Mouse (Mus musculus): ENCODE measurements around the gene She. TPM values are rescaled to one million over a fixed set of nuclear protein-coding genes. Genes with fewer than 3 reads are reported as not detected.
"Not testable (repeated sequence)": the region's sequence is repeated elsewhere in the genome, so short reads cannot be mapped to it uniquely, and the experiment has no call there.

The She gene
- 2.5 and 2.6 TPM in 2 replicates for polyA plus RNA-seq (2016; fragmentation: Nextera tagmentation; extraction: Ambion mirVana)

DNA sequence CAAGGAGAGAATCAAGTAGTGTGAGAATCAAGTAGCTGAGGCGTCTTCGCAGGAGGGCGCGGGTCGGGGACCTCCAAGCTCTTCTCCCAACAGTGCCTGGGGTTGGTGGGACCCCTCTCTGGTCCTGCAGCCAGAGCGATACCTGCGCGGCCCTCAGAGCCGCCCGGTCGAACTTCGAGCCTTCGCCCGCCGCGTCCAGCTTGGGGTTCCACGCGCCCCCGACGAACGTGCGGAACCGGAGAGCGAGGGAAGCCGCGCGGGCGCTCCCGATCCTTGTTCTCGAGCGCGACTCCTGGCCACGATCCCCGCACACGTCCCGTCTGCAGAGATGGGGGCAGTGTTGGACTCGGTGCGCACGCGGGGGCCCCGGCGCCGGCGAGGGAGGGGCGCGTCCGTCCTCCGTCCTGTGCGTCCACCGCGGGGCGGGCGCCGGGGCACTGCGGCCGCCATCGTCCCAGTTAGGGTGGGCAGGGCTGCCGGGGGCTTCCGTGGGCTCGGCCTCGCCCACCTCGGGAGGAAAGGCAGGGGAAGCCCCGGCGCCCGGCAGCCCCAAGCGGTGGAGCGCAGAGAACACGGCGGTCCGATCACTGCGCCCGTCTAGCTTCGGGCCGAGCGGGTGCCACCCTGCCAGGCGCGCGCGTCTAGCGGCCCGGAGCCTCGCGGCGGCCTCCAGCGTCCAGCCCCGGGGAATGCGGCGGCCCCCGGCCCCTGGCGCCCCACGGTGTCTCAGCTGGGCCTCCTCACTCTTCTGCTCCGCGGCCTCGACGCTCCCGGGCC, at the start of gene She:
TSS of gene She (plus strand) at position 556 of the 777 bp plus-strand sequence.
- peaks cover 12% of the 10 kb centered on the region for H3K4me1 ChIP-seq
- no peaks in the 10 kb centered on the region for H3K36me3 ChIP-seq
- no peaks in the 10 kb centered on the region for H3K9me3 ChIP-seq
- no peak within 1 kb of the TSS for H3K9ac ChIP-seq (replicated peaks)
- H3K27me3 ChIP-seq: peaks cover 62% of the 10 kb centered on the region
- no peak for ATAC-seq (ENCODE audit: low FRiP score, low read depth)
- WGBS: 3% methylated on average over 79 of the region's 96 CpGs
- no peak within 1 kb of the TSS for H3K27ac ChIP-seq (replicated peaks)
- peak within 1 kb of the TSS; percentile 49 for H3K4me2 ChIP-seq (replicated peaks)
- H3K4me3 ChIP-seq: peak within 1 kb of the TSS; percentile 38

- no peak for ATAC-seq (ENCODE audit: low FRiP score, low read depth)
- 88% methylated on average over 5 of the region's 5 CpGs for WGBS
- H3K27ac ChIP-seq (replicated peaks): no peak overlapping the region
- H3K4me2 ChIP-seq (replicated peaks): no peak overlapping the region
- H3K4me1 ChIP-seq: peaks cover 8% of the 10 kb centered on the region
- peaks cover 70% of the 10 kb centered on the region for H3K36me3 ChIP-seq
- no peaks in the 10 kb centered on the region for H3K27me3 ChIP-seq
- no peaks in the 10 kb centered on the region for H3K9me3 ChIP-seq
- H3K9ac ChIP-seq (replicated peaks): no peak overlapping the region
- H3K4me3 ChIP-seq: no peak overlapping the region
These were observed 49.5 kb upstream of the She start for GRCm38 (mm10) chr3:89781640-89782039.

DNA sequence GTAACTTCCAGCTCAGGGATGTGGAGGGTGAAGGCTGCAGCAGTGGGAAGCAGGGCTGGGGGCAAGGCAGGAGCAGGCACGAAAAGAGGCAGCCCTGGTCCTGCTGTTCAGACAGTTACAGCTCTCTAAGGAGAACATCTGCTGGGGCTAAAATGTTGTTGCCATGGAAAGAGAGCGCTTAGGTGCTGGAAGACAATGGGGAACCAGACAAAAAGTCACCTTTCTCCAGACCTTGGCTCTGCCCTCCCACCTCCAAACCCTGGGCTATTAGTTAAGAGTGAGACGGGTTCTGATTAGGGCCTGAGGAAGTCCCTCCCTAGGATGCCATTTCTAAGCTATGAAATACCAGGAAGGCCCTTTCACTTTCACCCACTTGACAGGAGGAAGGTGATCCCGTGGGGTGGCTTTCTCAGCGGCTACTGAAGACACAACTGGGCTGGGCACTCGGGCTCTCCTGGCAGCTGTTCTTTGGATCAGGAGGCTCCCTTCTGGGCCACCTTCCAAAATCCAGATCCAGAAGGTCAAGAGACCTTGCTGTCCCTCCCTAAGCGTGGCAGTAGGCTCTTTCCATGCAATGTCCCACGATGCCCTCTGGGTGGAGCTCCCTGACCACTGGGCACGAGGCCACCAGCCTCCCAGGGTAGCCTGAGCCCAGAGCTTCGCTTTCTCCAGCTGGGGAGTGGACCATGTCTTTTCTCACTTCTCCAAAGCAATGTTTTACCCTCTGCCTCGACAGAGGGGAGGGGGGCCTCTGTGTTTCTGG, 46.0 kb upstream of the She start:
- no peaks in the 10 kb centered on the region for H3K9me3 ChIP-seq
- no peak overlapping the region for H3K4me3 ChIP-seq
- no peak overlapping the region for H3K4me2 ChIP-seq (replicated peaks)
- H3K27me3 ChIP-seq: no peaks in the 10 kb centered on the region
- no peak overlapping the region for H3K9ac ChIP-seq (replicated peaks)
- peak overlapping the region; percentile 20; the same call in 1 of the 2 replicates for H3K27ac ChIP-seq (replicated peaks)
- no peak for ATAC-seq (ENCODE audit: low FRiP score, low read depth)
- peaks cover 8% of the 10 kb centered on the region for H3K4me1 ChIP-seq
- WGBS: 32% methylated on average over 11 of the region's 11 CpGs
- peaks cover 35% of the 10 kb centered on the region for H3K36me3 ChIP-seq

GRCm38 (mm10) chr3:89786275-89786674, 44.9 kb upstream of the She start:
- Histone ChIP-seq H3K4me2 (replicated peaks) (no peak overlapping the region), H3K9me3 (no peaks in the 10 kb centered on the region), H3K9ac (replicated peaks) (no peak overlapping the region), H3K4me1 (peaks cover 8% of the 10 kb centered on the region), H3K27me3 (no peaks in the 10 kb centered on the region), H3K4me3 (no peak overlapping the region), H3K27ac (replicated peaks) (no peak overlapping the region), H3K36me3 (peaks cover 24% of the 10 kb centered on the region)
- ATAC-seq (ENCODE audit: low FRiP score, low read depth): no peak
- 76% methylated on average over 6 of the region's 6 CpGs for WGBS

GRCm38 (mm10) chr3:89788680-89789352, 42.4 kb upstream of the She start:
- no peak for ATAC-seq (ENCODE audit: low FRiP score, low read depth)
- H3K36me3 ChIP-seq: no peaks in the 10 kb centered on the region

GRCm38 (mm10) chr3:89794616-89795015, 36.6 kb upstream of the She start:
- WGBS: 60% methylated on average over 2 of the region's 2 CpGs
- H3K27ac ChIP-seq (replicated peaks): no peak overlapping the region

More at GRCm38 (mm10) chr3:89788680-89789352, 42.4 kb upstream of the She start:
- 72% methylated on average over 16 of the region's 16 CpGs for WGBS
- Histone ChIP-seq H3K4me2 (replicated peaks) (no peak overlapping the region), H3K9ac (replicated peaks) (no peak overlapping the region), H3K4me3 (no peak overlapping the region), H3K27ac (replicated peaks) (no peak overlapping the region), H3K4me1 (peaks cover 8% of the 10 kb centered on the region), H3K27me3 (no peaks in the 10 kb centered on the region), H3K9me3 (no peaks in the 10 kb centered on the region)

GRCm38 (mm10) chr3:89795746-89796145, 35.4 kb upstream of the She start:
- Histone ChIP-seq H3K4me3 (no peak overlapping the region), H3K9me3 (no peaks in the 10 kb centered on the region), H3K9ac (replicated peaks) (no peak overlapping the region), H3K27ac (replicated peaks) (no peak overlapping the region), H3K36me3 (no peaks in the 10 kb centered on the region), H3K4me1 (peaks cover 5% of the 10 kb centered on the region), H3K4me2 (replicated peaks) (no peak overlapping the region), H3K27me3 (no peaks in the 10 kb centered on the region)
- 70% methylated on average over 5 of the region's 5 CpGs for WGBS
- ATAC-seq (ENCODE audit: low FRiP score, low read depth): no peak

More at GRCm38 (mm10) chr3:89794616-89795015, 36.6 kb upstream of the She start:
- Histone ChIP-seq H3K36me3 (no peaks in the 10 kb centered on the region), H3K9me3 (no peaks in the 10 kb centered on the region), H3K27me3 (no peaks in the 10 kb centered on the region), H3K4me2 (replicated peaks) (no peak overlapping the region), H3K4me3 (no peak overlapping the region), H3K4me1 (peaks cover 4% of the 10 kb centered on the region), H3K9ac (replicated peaks) (no peak overlapping the region)
- no peak for ATAC-seq (ENCODE audit: low FRiP score, low read depth)

DNA sequence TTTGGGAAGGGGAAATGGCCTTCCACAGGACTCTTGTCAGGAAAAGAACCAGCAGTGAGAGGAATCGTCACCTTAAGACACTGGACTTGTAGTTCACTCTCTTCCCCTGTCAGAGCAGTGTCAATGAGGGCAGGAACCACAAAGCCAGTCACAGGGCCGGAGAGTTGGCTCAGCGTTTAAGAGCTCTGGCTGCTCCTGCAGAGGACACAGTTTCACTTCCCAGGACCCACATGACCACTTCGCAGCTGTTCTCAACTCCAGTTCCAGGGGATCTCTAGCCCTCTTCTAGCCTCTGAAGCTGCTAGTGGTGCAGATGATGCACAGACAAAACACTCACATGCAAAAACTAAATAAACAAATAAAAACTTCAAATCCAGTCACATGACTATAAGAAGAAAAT, 34.8 kb upstream of the She start:
- H3K9me3 ChIP-seq: no peaks in the 10 kb centered on the region
- H3K4me3 ChIP-seq: no peak overlapping the region
- H3K27me3 ChIP-seq: no peaks in the 10 kb centered on the region
- no peaks in the 10 kb centered on the region for H3K36me3 ChIP-seq
- peaks cover 5% of the 10 kb centered on the region for H3K4me1 ChIP-seq
- 64% methylated on average over 4 of the region's 4 CpGs for WGBS
- no peak overlapping the region for H3K4me2 ChIP-seq (replicated peaks)
- ATAC-seq (ENCODE audit: low FRiP score, low read depth): no peak
- H3K9ac ChIP-seq (replicated peaks): no peak overlapping the region
- H3K27ac ChIP-seq (replicated peaks): no peak overlapping the region

- ATAC-seq (ENCODE audit: low FRiP score, low read depth): no peak
- H3K4me1 ChIP-seq: peaks cover 5% of the 10 kb centered on the region
- no peak overlapping the region for H3K27ac ChIP-seq (replicated peaks)
- no peak overlapping the region for H3K4me2 ChIP-seq (replicated peaks)
- H3K9ac ChIP-seq (replicated peaks): no peak overlapping the region
- H3K4me3 ChIP-seq: no peak overlapping the region
- 82% methylated on average over 3 of the region's 3 CpGs for WGBS
- no peaks in the 10 kb centered on the region for H3K9me3 ChIP-seq
- H3K36me3 ChIP-seq: no peaks in the 10 kb centered on the region
- H3K27me3 ChIP-seq: no peaks in the 10 kb centered on the region
These were observed 32.7 kb upstream of the She start for GRCm38 (mm10) chr3:89798518-89798917.

DNA sequence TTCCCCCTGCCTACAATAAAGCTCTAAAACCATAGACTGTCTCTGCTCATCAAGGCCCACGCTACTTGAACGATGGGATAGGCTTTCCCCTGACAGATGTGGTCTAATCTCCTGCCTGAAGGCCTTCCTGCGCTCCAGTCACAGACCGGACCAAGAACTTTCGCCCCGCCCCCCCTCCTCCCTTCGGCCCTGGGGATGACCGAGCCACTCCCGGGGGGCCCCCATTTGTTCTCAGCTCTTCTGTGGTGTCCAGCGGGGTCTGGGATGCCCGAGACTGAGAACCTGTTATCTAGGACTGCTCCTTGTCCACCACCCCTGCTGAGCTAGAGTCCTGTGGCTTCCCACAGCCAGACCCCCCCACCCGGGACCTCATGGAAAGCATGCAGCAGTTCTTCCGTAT, 31.7 kb upstream of the She start:
- ATAC-seq (ENCODE audit: low FRiP score, low read depth): no peak
- peak overlapping the region; percentile 35 for H3K4me2 ChIP-seq (replicated peaks)
- 5% methylated on average over 13 of the region's 13 CpGs for WGBS
- H3K4me3 ChIP-seq: peak overlapping the region; percentile 14; the same call in 1 of the 2 replicates
- H3K27me3 ChIP-seq: no peaks in the 10 kb centered on the region
- no peak overlapping the region for H3K9ac ChIP-seq (replicated peaks)
- no peak overlapping the region for H3K27ac ChIP-seq (replicated peaks)
- H3K9me3 ChIP-seq: no peaks in the 10 kb centered on the region
- peaks cover 5% of the 10 kb centered on the region for H3K4me1 ChIP-seq
- H3K36me3 ChIP-seq: no peaks in the 10 kb centered on the region

GRCm38 (mm10) chr3:89800078-89800477, 31.1 kb upstream of the She start:
- H3K36me3 ChIP-seq; H3K4me3 ChIP-seq; H3K4me1 ChIP-seq; H3K27me3 ChIP-seq; H3K27ac ChIP-seq (replicated peaks); H3K9ac ChIP-seq (replicated peaks); ATAC-seq (ENCODE audit: low FRiP score, low read depth); H3K4me2 ChIP-seq (replicated peaks); H3K9me3 ChIP-seq: not testable (repeated sequence)
- WGBS: 30% methylated on average over 3 of the region's 3 CpGs

Data from midbrain, embryonic 12.5 days (tissue).